Mouse (Mus musculus): ENCODE data around the gene Dlst. TPM values are rescaled to one million over a fixed set of nuclear protein-coding genes. Genes with fewer than 3 reads are reported as not detected.
A peak's percentile ranks its signal among the peaks of the same experiment; 100 is the strongest.

Dlst gene
- total and polyA plus RNA-seq, 3 experiments, result 163 to 376 (median 230) TPM

DNA sequence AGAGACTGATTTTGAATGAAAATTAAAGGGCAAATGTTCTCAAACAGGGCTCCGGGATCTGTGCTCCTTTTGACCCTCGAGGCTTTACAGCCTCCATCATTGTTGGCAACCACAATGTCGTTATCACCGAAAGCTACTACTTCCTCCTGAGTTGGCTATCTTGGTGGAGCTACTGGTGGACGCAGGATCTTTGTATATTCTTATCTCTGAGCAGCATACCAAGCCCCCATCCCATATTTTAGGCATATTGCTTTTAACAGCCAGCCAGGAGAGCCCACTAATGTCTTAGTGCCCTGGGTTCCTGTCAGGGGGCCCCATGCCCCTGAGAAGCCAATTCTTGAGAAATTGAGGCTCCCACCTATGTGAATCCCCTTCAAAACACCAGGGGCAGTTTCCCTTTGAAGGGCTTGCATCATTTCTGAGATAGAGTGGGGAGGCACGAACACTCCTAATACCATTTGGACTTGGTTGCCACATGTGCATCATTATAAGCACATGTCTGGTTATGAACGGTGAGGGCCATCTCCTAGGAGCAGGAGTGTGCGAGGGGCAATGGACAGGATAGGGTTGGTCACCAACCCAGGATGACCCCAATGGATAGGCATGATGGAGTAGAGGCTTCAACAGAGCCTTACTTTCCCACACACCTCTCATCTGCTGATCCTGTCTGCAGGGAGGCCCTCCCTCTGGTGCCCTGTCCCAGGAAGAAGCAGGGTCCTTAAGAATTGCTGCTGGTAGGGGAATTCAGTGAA, 23.6 kb downstream of the Dlst start (continued):
- TF ChIP-seq POLR2A (IDR thresholded peaks at IDR 0.05; ENCODE audit: control insufficient read depth in 1 of 2, insufficient read depth in 1 of 2, low read depth in 1 of 2, low read length in 2 of 2, poor library complexity in 1 of 2) (no peak; a peak in 1 of 4 replicates), NELFE (IDR thresholded peaks at IDR 0.05; ENCODE audit: low read depth, low read length) (no peak), TBP (IDR thresholded peaks at IDR 0.05; ENCODE audit: low read depth, low read length) (no peak), HCFC1 (IDR thresholded peaks at IDR 0.05; ENCODE audit: low read depth, low read length) (no peak), CTCF (IDR thresholded peaks at IDR 0.05 in 2 of 3, conservative IDR thresholded peaks at IDR 0.05 in 1 of 3; ENCODE audit: control insufficient read depth in 1 of 3, insufficient read depth in 1 of 3, low read depth in 2 of 3, low read length in 3 of 3, poor library complexity in 1 of 3, severe bottlenecking in 1 of 3) (no peak), MAX (IDR thresholded peaks at IDR 0.05; ENCODE audit: low read length) (peak; percentile 47), ZMIZ1 (IDR thresholded peaks at IDR 0.05; ENCODE audit: low read depth, low read length) (no peak), JUND (IDR thresholded peaks at IDR 0.05; ENCODE audit: low read depth, low read length) (no peak), ZNF384 (IDR thresholded peaks at IDR 0.05; ENCODE audit: low read depth, low read length) (no peak), ELF1 (IDR thresholded peaks at IDR 0.05; ENCODE audit: low read depth, low read length) (no peak), RCOR1 (IDR thresholded peaks at IDR 0.05; ENCODE audit: low read depth, low read length) (peak; percentile 61), TCF12 (IDR thresholded peaks at IDR 0.05; ENCODE audit: low read depth, low read length) (peak; percentile 89), MAFK (IDR thresholded peaks at IDR 0.05; ENCODE audit: borderline replicate concordance, low read depth, low read length) (0 out of 2 replicates have a peak, but pooled peaks have one; percentile 4), ETS1 (IDR thresholded peaks at IDR 0.05; ENCODE audit: low read depth, low read length) (peak; percentile 59), RAD21 (IDR thresholded peaks at IDR 0.05; ENCODE audit: low read depth, low read length) (no peak), MAZ (IDR thresholded peaks at IDR 0.05; ENCODE audit: low read depth, low read length) (0 out of 2 replicates have a peak, but pooled peaks have one; percentile 65), MEF2A (IDR thresholded peaks at IDR 0.05; ENCODE audit: extremely low read depth, insufficient replicate concordance, low read depth, low read length, poor library complexity, severe bottlenecking) (no peak), POLR2AphosphoS2 (IDR thresholded peaks at IDR 0.05; ENCODE audit: low read length) (no peak; the same call in 1 of the 2 replicates)

DNA sequence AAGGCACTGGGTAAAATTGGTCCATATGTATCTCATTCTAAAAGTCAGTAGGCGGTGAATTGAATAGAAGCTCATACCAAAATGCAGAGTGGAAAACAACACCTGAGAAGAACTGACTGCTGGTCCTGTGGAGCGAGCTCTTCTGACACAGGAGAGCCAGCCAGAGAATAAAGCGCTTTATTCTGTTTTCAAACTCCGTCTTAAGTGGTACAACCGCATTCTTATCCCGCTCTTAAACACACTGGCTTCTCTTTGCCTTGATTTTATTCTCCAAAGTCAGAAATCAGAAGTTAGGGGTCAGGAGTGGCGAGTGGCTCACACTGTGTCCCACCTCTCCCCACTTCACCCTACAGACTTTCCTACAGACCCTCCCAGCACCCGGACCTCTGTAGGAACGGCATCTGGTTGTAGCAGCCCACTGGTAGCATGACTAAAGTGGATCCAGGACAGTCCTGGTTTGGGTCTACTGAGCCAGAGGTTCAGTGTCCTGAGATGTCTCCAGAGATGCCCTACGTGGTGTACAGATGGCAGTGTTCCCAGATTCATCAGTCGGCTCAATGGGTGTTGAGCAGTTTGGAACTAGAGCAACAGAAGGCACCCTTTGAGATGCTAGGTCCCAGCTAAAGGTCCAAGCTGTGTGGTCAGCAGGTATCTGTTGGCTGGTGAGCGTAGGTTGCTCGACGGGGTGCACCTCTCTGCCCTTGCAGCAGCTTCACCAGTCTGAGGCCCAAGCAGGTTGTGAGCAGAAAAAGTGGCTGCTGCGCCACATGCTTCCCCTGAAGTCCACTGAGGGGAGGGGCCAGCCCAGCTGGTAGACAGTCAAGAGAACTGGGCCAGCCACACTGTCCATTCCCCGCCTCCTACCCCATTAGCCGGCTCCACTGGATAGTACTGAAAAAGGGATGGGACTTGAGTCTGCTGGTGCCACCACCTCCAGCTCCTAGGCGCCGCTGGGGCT, 25.2 kb downstream of the Dlst start:
- Histone ChIP-seq H3K27ac (ENCODE audit: control insufficient read depth, low read depth, low read length) (no peak overlapping the region), H3K9me3 (replicated peaks; ENCODE audit: insufficient read depth, low read length) (no peaks in the 10 kb centered on the region), H3K4me3 (ENCODE audit: control insufficient read depth in 1 of 2, insufficient read depth in 1 of 2, low read depth in 2 of 2, low read length in 2 of 2) (no peak overlapping the region), H3K27me3 (ENCODE audit: control insufficient read depth in 1 of 2, insufficient read depth in 2 of 2, low read length in 2 of 2) (no peaks in the 10 kb centered on the region), H3K36me3 (ENCODE audit: control insufficient read depth in 1 of 2, insufficient read depth in 2 of 2, low read length in 2 of 2) (peaks cover 14 to 15% of the 10 kb centered on the region in 2 experiments), H3K4me1 (ENCODE audit: control insufficient read depth in 1 of 2, insufficient read depth in 2 of 2, low read length in 2 of 2) (peaks cover 7 to 14% of the 10 kb centered on the region in 2 experiments), H3K79me2 (ENCODE audit: control insufficient read depth, insufficient read depth, low read length, poor library complexity) (no peaks in the 10 kb centered on the region), H3K9ac (ENCODE audit: control insufficient read depth, low read depth, low read length, poor library complexity, severe bottlenecking) (no peak overlapping the region)
- TF ChIP-seq POLR2AphosphoS5 (IDR thresholded peaks at IDR 0.05; ENCODE audit: borderline replicate concordance, low read depth, low read length) (no peak), POLR2AphosphoS2 (IDR thresholded peaks at IDR 0.05; ENCODE audit: low read length) (peak; percentile 57; the same call in 1 of the 2 replicates)
- no peak for DNase-seq (ENCODE audit: low read depth, low spot score)
